Comparison of ENCODE assay signal across 8 mouse cellular contexts in the genomic region with DNA sequence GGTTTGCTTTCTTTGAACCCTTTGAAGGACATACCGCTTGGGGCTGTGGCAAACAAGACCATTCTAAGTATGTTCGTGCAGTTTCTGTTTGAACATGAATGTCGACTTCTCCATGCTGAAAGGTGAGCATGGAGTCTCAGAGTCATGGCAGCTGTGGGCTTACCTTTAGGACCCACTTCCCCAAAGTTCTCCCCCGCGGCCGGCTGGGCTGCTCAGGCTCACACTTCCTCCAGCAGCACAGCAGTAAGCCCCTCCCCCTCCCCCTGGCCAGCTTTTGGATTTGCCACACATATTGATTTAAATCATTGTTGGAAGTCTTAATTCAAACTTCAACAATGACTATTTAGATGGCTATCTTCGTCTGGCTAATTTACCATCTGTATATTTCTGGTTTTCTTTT. TPM values are rescaled to one million over a fixed set of nuclear protein-coding genes. Genes with fewer than 3 reads are reported as not detected.
DNase-seq lines count a peak whose midpoint lies in the region; ATAC-seq and TF ChIP-seq lines count a peak whose summit lies in the region.
"Had no signal": no experiment of that assay in that cellular context is flagged by ENCODE, and none has a peak within 500 bp of the region (broad histone marks: within the 10 kb centered on the region; RNA-seq: fewer than 3 reads in every experiment).

No protein-coding gene starts in this region.

- H3K27me3 ChIP-seq in neural tube, embryonic 11.5 days (ENCODE audit: control insufficient read depth, insufficient read depth, low read length): no peaks in the 10 kb centered on the region
- no peaks in the 10 kb centered on the region for H3K27me3 ChIP-seq in forebrain, postnatal 0 days (ENCODE audit: insufficient read depth, low read length)
- H3K27me3 ChIP-seq in liver, embryonic 12.5 days (replicated peaks): peaks cover 4% of the 10 kb centered on the region
- H3K27me3 ChIP-seq in stomach, postnatal 0 days (ENCODE audit: control insufficient read depth, insufficient read depth, low read length): no peaks in the 10 kb centered on the region

- no peak for TF ChIP-seq CTCF in forebrain, postnatal 0 days (IDR thresholded peaks at IDR 0.05; ENCODE audit: low read depth)
- TF ChIP-seq CTCF in stomach, postnatal 0 days (IDR thresholded peaks at IDR 0.05; ENCODE audit: low read depth): no peak

- DNase-seq in neural tube, embryonic 11.5 days (ENCODE audit: low spot score): peak; percentile 15
- no peak for DNase-seq in neural tube, embryonic 10.5 days (ENCODE audit: extremely low spot score, low spot score)
- no peak for DNase-seq in forebrain, postnatal 0 days
- no peak for DNase-seq in stomach, postnatal 0 days (ENCODE audit: low spot score)
- DNase-seq in urinary bladder, adult 2 months (ENCODE audit: low spot score): no peak

- no peaks in the 10 kb centered on the region for H3K9me3 ChIP-seq in neural tube, embryonic 11.5 days (ENCODE audit: control insufficient read depth, low read length)
- H3K9me3 ChIP-seq in forebrain, postnatal 0 days (ENCODE audit: low read length): no peaks in the 10 kb centered on the region
- no peaks in the 10 kb centered on the region for H3K9me3 ChIP-seq in liver, embryonic 12.5 days (replicated peaks)
- no peaks in the 10 kb centered on the region for H3K9me3 ChIP-seq in stomach, postnatal 0 days (ENCODE audit: control insufficient read depth, low read length)

- H3K4me2 ChIP-seq in neural tube, embryonic 11.5 days (ENCODE audit: low read depth): 0 out of 2 replicates have a peak overlapping the region, but pooled peaks have one; percentile 2
- peak overlapping the region; percentile 22 for H3K4me2 ChIP-seq in forebrain, postnatal 0 days (ENCODE audit: low read depth)
- peak overlapping the region; percentile 45 for H3K4me2 ChIP-seq in liver, embryonic 12.5 days
- H3K4me2 ChIP-seq in stomach, postnatal 0 days (replicated peaks; ENCODE audit: low read depth): peak overlapping the region; percentile 44

- TF ChIP-seq EP300 in stomach, postnatal 0 days (optimal IDR thresholded peaks at IDR 0.05): no peak

- no peak overlapping the region for H3K27ac ChIP-seq in neural tube, embryonic 11.5 days (ENCODE audit: low read depth, low read length)
- no peak overlapping the region for H3K27ac ChIP-seq in forebrain, postnatal 0 days (ENCODE audit: low read depth, low read length)
- no peak overlapping the region for H3K27ac ChIP-seq in liver, embryonic 12.5 days
- H3K27ac ChIP-seq in stomach, postnatal 0 days (replicated peaks): no peak overlapping the region
- H3K27ac ChIP-seq: macrophage had no signal

- no peaks in the 10 kb centered on the region for H3K36me3 ChIP-seq in neural tube, embryonic 11.5 days (ENCODE audit: control insufficient read depth, insufficient read depth, low read length)
- H3K36me3 ChIP-seq in forebrain, postnatal 0 days (ENCODE audit: insufficient read depth): no peaks in the 10 kb centered on the region
- H3K36me3 ChIP-seq in liver, embryonic 12.5 days: no peaks in the 10 kb centered on the region
- no peaks in the 10 kb centered on the region for H3K36me3 ChIP-seq in stomach, postnatal 0 days (ENCODE audit: control insufficient read depth, insufficient read depth, low read length)

- 13% methylated on average over 7 of the region's 7 CpGs for WGBS in neural tube, embryonic 11.5 days
- WGBS in forebrain, postnatal 0 days: 9% methylated on average over 7 of the region's 7 CpGs
- 12% methylated on average over 7 of the region's 7 CpGs for WGBS in liver, embryonic 12.5 days (ENCODE audit: insufficient replicate concordance)
- 14% methylated on average over 7 of the region's 7 CpGs for WGBS in stomach, postnatal 0 days

- H3K9ac ChIP-seq in neural tube, embryonic 11.5 days (ENCODE audit: low read length): no peak overlapping the region
- no peak overlapping the region for H3K9ac ChIP-seq in forebrain, postnatal 0 days
- no peak overlapping the region for H3K9ac ChIP-seq in liver, embryonic 12.5 days
- no peak overlapping the region for H3K9ac ChIP-seq in stomach, postnatal 0 days (ENCODE audit: low read length)

- no peak for ATAC-seq in neural tube, embryonic 11.5 days (ENCODE audit: insufficient read depth, low FRiP score, low TSS enrichment)
- no peak for ATAC-seq in forebrain, postnatal 0 days
- no peak for ATAC-seq in liver, embryonic 12.5 days
- no peak for ATAC-seq in stomach, postnatal 0 days (ENCODE audit: low FRiP score, low TSS enrichment)
- ATAC-seq in CD4-positive, CD25-positive, alpha-beta regulatory T cell, adult 4 months: no peak

- no peaks in the 10 kb centered on the region for H3K4me1 ChIP-seq in neural tube, embryonic 11.5 days (ENCODE audit: control insufficient read depth, insufficient read depth, low read length)
- peaks cover 8% of the 10 kb centered on the region; the same call in 1 of the 2 replicates for H3K4me1 ChIP-seq in forebrain, postnatal 0 days (ENCODE audit: insufficient read depth)
- no peaks in the 10 kb centered on the region for H3K4me1 ChIP-seq in liver, embryonic 12.5 days
- no peaks in the 10 kb centered on the region for H3K4me1 ChIP-seq in stomach, postnatal 0 days (replicated peaks; ENCODE audit: control insufficient read depth, insufficient read depth)

- no peak overlapping the region for H3K4me3 ChIP-seq in neural tube, embryonic 11.5 days (ENCODE audit: low read depth, low read length)
- no peak overlapping the region for H3K4me3 ChIP-seq in forebrain, postnatal 0 days (ENCODE audit: low read depth, low read length)
- H3K4me3 ChIP-seq in liver, embryonic 12.5 days: peak overlapping the region; percentile 6; the same call in 1 of the 2 replicates
- peak overlapping the region; percentile 15; the same call in 1 of the 2 replicates for H3K4me3 ChIP-seq in stomach, postnatal 0 days (ENCODE audit: low read depth, low read length)

RNA-seq across cellular contexts. Expression of a gene that starts 44.7 kb away (rescaled TPM):
- polyA plus RNA-seq in neural tube, embryonic 11.5 days (2014; fragmentation: Nextera tagmentation; extraction: Ambion mirVana): 147 and 159 TPM in 2 replicates
- total RNA-seq in forebrain, postnatal 0 days (2014; rRNA removed): 58.4 and 73.2 TPM in 2 replicates
- polyA plus RNA-seq in forebrain, postnatal 0 days (2015; fragmentation: Nextera tagmentation; extraction: Ambion mirVana): 157 and 159 TPM in 2 replicates
- 61.0 TPM in 2 replicates for polyA plus RNA-seq in liver, embryonic 12.5 days (2016; fragmentation: Nextera tagmentation; extraction: Ambion mirVana)
- 151 and 155 TPM in 2 replicates for polyA plus RNA-seq in stomach, postnatal 0 days (2015; fragmentation: Nextera tagmentation; extraction: Ambion mirVana)
- 252 and 254 TPM in 2 replicates for polyA plus RNA-seq in urinary bladder, adult 2 months (2012; rRNA removed)
- polyA plus RNA-seq in CD4-positive, CD25-positive, alpha-beta regulatory T cell, adult 4 months (2017; shearing (Covaris generic)): 100 to 1,000 TPM; 146 to 148 TPM

Comparison
In these comparisons a context has a peak if more than half of its experiments do, and no peak if none do; other contexts are left out.
1. H3K4me3 ChIP-seq: peak in liver, embryonic 12.5 days (single experiment) and stomach, postnatal 0 days (single experiment); none in neural tube, embryonic 11.5 days (single experiment) and forebrain, postnatal 0 days (single experiment).
2. Peak in every context shown above with its lines, with median percentiles within 50 percentile points of each other: H3K4me2 ChIP-seq.